Mouse (Mus musculus) kidney, embryonic 14.5 days (tissue): ENCODE data around the gene Abcf2. TPM values are rescaled to one million over a fixed set of nuclear protein-coding genes. Genes with fewer than 3 reads are reported as not detected.

Experiments
- ATAC-seq: fragments of 200-750 bp; cut with Nextera tagmentation; 2 replicates; pipeline ENCODE4 v1.8.0; 2017; ENCODE audit warnings: moderate number of reproducible peaks, mild to moderate bottlenecking, moderate TSS enrichment, moderate library complexity; ENCODE audit not compliant: low FRiP score, low TSS enrichment
- H3K27ac ChIP-seq: fragments of 300-500 bp; sonication (generic); 2 replicates; pipeline ENCODE4 v1.5.1; 2014; ENCODE audit warnings: low read depth, mild to moderate bottlenecking, low read length, moderate library complexity, mixed read lengths
- H3K27me3 ChIP-seq: fragments of 300-500 bp; sonication (generic); 2 replicates; pipeline ENCODE4 v1.6.1; 2014; ENCODE audit warnings: mild to moderate bottlenecking, low read length; ENCODE audit not compliant: control insufficient read depth, insufficient read depth
- H3K36me3 ChIP-seq: fragments of 300-500 bp; sonication (generic); 2 replicates; pipeline ENCODE4 v1.6.1; 2014; ENCODE audit warnings: low read length, mixed read lengths; ENCODE audit not compliant: control insufficient read depth, insufficient read depth
- H3K4me1 ChIP-seq: fragments of 300-500 bp; sonication (generic); 2 replicates; pipeline ENCODE4 v1.6.1; 2014; ENCODE audit warnings: low read length, mixed read lengths; ENCODE audit not compliant: control insufficient read depth, insufficient read depth
- H3K4me2 ChIP-seq: fragments of 300-500 bp; sonication (generic); replicated peaks from 2 replicates; pipeline ENCODE4 v1.6.1; 2014; ENCODE audit warnings: low read depth, mild to moderate bottlenecking, low read length
- H3K4me3 ChIP-seq: fragments of 300-500 bp; sonication (generic); 2 replicates; pipeline ENCODE4 v1.5.1; 2014; ENCODE audit warnings: mild to moderate bottlenecking, low read length
- H3K9ac ChIP-seq: fragments of 300-500 bp; sonication (generic); 2 replicates; pipeline ENCODE4 v1.6.1; 2014; ENCODE audit warnings: low read depth, mild to moderate bottlenecking, low read length, moderate library complexity
- H3K9me3 ChIP-seq: fragments of 300-500 bp; sonication (generic); 2 replicates; pipeline ENCODE4 v1.6.1; 2016; ENCODE audit warnings: low read length; ENCODE audit not compliant: control insufficient read depth
- WGBS: fragments of 180-500 bp; shearing (Covaris S2); extraction: QIAGEN DNeasy Blood & Tissue Kit; methylation state at CpG from one replicate; pipeline ENCODE4 v1.1.7; 2014; 5-methylcytosine and 5-hydroxymethylcytosine counted together
- polyA plus RNA-seq: library from polyadenylated mRNA; unstranded; fragments of >200 nt; fragmentation: Nextera tagmentation; extraction: Ambion mirVana; gene quantifications from 2 replicates; pipeline ENCODE4 v1.2.1, GENCODE M21; 2014

Gene Abcf2
- 102 and 121 TPM in 2 replicates for polyA plus RNA-seq

GRCm38 (mm10) chr5:24577183-24577929 lies at the start of gene Abcf2:
Gene Abcf2, minus strand, starts transcription at chr5:24577467.
- WGBS, result under 1% methylated on average over 48 of the region's 48 CpGs
- Histone ChIP-seq H3K36me3 (peaks cover 31% of the 10 kb centered on the region), H3K4me3 (peak within 1 kb of the TSS; percentile 73), H3K27me3 (no peaks in the 10 kb centered on the region), H3K27ac (peak within 1 kb of the TSS; percentile 81), H3K9me3 (no peaks in the 10 kb centered on the region), H3K9ac (peak within 1 kb of the TSS; percentile 81), H3K4me2 (peak within 1 kb of the TSS; percentile 66), H3K4me1 (peaks cover 12% of the 10 kb centered on the region; the same call in 1 of the 2 replicates)
- ATAC-seq, result peak; percentile 98

DNA sequence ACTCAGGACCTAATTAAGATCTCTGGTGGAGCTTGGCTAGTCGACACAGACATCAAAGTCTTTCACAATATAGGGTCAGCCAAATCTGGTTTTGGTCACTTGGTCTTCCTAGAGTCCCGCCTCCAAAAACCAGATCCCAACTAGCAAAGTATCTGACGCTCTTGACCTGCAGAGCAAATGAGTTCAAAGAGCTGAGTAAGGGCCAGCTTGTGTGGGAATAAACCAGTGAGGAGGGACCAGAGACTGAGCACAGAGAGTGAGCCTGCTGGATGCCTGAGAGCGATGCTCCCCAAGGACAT lies 47.5 kb upstream of the Abcf2 start:
- H3K27me3 ChIP-seq, result no peaks in the 10 kb centered on the region
- peak overlapping the region; percentile 61 for H3K4me2 ChIP-seq
- peaks cover 8% of the 10 kb centered on the region for H3K4me1 ChIP-seq
- no peaks in the 10 kb centered on the region for H3K36me3 ChIP-seq
- no peak overlapping the region for H3K9ac ChIP-seq
- peak; percentile 28; the same call in 1 of the 2 replicates for ATAC-seq
- peak overlapping the region; percentile 41; the same call in 1 of the 2 replicates for H3K4me3 ChIP-seq
- H3K27ac ChIP-seq, result no peak overlapping the region
- 30% methylated on average over 4 of the region's 4 CpGs for WGBS
- H3K9me3 ChIP-seq, result no peaks in the 10 kb centered on the region

DNA sequence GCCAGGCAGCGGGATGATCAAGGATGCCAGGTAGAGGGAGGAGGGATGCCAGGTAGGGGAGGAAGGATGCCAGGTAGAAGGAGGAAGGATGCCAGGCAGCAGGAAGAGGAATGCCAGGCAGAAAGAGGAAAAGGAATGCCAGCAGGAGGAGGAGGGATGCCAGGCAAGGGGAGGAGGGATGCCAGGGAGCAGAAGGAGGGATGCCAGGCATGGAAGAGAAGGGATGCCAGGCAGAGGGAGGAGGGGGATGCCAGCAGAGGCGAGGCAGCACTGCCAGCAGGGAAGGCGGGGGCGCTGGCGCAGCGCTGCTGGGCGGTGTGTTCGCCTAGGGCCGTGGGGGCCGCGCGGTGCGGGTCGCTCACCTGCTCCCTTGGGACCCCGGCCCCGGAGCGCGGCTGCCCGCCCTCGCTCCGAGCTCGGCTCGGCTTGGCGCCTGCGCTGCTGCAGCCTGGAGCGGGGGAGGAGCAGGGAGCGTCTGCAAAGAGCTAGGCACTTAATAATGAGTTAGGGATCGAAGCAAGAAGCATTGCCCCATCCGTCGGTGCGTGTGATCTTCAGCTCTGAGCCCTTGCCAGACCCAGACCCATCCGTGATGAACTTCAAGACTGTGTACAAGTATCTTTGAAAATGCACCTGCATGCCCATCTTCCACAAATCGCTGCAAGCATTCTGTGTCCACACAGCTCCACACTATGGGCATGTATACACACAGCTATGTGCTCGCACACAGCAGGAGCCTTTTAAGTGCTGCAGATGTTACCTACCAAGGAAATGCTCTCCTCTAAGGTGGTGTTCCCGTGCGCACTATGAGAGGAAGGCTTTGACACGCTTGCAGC lies 46.9 kb upstream of the Abcf2 start, which contains the start of gene Smarcd3:
Smarcd3 (minus strand) TSS at position 426 of the 836 bp plus-strand sequence.
- Histone ChIP-seq H3K4me1 (peaks cover 8% of the 10 kb centered on the region), H3K27me3 (no peaks in the 10 kb centered on the region), H3K9ac (peak within 1 kb of the TSS; percentile 46), H3K27ac (no peak within 1 kb of the TSS), H3K4me2 (peak within 1 kb of the TSS; percentile 61), H3K4me3 (peak within 1 kb of the TSS; percentile 41), H3K9me3 (no peaks in the 10 kb centered on the region), H3K36me3 (no peaks in the 10 kb centered on the region)
- 3% methylated on average over 26 of the region's 37 CpGs for WGBS
- ATAC-seq, result peak; percentile 76

DNA sequence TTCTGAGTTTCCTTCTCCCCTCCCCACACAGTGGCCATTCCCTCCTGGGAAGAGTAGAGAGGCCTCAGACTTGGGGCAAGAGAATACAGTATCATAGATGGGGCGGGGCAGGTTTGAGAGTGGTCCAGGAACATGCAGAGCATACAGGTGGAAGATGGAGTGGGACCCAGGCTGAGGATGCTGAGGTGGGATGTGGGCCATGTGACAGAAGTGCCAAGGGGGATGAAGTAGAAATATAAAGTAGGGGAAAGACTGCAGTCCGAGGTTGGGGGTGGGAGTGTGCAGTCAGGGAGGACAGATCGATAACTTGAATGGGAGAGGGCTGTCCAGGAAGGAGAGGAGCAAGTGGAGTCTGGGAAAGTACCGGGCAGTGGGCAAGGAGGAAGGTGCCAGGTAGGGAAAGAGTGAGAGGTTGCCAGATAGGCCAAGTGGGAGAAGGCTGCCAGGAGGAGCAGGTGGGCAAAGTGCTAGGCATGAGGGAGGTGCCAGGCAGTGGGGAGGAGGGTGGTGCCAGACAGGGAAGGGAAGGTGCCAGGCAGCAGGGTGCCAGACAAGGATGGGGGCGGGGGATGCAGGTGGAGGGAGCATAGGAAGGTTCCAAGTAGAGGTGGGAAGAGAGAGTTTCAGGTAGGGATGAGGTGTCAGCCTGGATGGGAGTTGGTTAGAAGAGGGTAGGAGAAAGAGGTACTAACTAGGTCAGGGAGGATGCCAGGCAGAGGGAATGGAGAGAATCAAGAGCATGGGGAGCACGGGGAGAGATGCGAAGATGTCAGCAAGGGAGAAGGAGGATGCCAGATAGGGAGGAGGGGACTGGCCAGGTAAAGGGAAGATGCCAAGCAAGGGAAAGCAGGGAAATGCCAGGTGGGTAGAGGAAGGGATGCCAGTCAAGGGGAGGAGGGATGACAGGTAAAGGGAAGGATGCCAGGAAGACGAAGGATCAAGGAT lies 46.0 kb upstream of the Abcf2 start:
- Histone ChIP-seq H3K27me3 (no peaks in the 10 kb centered on the region), H3K9me3 (no peaks in the 10 kb centered on the region), H3K4me1 (peaks cover 8% of the 10 kb centered on the region), H3K36me3 (no peaks in the 10 kb centered on the region), H3K9ac (no peak overlapping the region), H3K27ac (no peak overlapping the region), H3K4me2 (peak overlapping the region; percentile 61), H3K4me3 (peak overlapping the region; percentile 41)
- 43% methylated on average over 8 of the region's 8 CpGs for WGBS
- no peak for ATAC-seq

DNA sequence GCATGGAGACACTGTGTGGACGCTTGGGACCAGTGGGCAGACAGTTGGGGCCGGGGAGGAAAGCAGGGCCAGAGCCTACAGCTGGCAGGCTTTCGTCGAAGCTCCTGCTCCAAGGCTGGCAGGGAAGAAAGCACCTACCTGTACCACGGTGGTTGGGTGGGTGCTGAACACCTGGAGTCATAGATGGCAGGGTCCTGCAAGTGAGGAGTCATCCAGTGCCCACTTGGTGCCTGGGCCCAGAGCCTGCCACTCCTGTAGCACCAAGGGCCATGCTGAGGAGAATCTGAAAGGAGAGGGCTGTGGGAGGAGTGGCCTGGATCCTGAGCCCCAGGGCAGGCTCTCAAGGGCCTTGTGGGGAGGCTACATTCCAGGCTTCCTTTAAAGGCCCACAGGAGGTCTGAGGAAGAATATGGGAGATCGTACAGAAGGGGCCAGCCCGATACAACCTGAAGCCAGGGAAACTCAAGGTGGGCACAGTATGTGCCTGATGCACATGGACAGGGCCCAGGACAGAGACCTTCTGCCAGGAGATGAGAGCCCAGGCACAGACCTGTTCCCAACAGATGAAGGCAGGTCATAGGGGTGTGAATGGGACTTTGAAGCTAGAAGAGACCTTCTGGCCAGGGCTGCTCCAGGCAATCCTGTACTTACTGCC lies 45.2 kb upstream of the Abcf2 start:
- WGBS, result 74% methylated on average over 7 of the region's 7 CpGs
- no peak for ATAC-seq

GRCm38 (mm10) chr5:24620626-24621025 lies 43.4 kb upstream of the Abcf2 start:
- no peak overlapping the region for H3K27ac ChIP-seq
- ATAC-seq, result no peak

More for the DNA sequence above, 45.2 kb upstream of the Abcf2 start:
- Histone ChIP-seq H3K4me3 (no peak overlapping the region), H3K36me3 (no peaks in the 10 kb centered on the region), H3K9ac (no peak overlapping the region), H3K9me3 (no peaks in the 10 kb centered on the region), H3K27me3 (no peaks in the 10 kb centered on the region), H3K4me1 (peaks cover 8% of the 10 kb centered on the region), H3K4me2 (no peak overlapping the region), H3K27ac (no peak overlapping the region)

DNA sequence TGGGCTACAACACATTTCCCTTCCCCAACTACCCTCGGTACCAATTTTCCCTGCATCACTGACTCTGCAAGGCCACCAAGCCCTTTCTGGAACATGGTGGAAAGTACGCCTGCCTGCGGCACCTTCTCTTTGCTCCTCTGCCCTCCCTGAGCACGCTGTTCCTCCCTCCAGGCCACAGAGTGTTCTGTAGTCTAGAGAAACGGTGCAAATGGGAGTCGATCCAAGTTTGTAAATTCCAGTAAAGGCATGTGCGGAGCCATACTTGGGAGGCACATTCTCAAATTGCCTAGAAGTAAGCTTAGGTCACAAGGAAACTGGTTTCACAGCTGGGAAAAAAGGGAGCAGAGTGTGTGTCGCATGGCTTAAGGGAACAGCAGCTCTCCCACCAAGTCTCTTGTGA lies 42.8 kb upstream of the Abcf2 start:
- no peak overlapping the region for H3K4me2 ChIP-seq
- H3K27me3 ChIP-seq, result no peaks in the 10 kb centered on the region
- no peak overlapping the region for H3K9ac ChIP-seq
- peaks cover 8% of the 10 kb centered on the region for H3K4me1 ChIP-seq
- WGBS, result 64% methylated on average over 8 of the region's 8 CpGs
- H3K27ac ChIP-seq, result no peak overlapping the region
- H3K36me3 ChIP-seq, result no peaks in the 10 kb centered on the region
- H3K9me3 ChIP-seq, result no peaks in the 10 kb centered on the region
- ATAC-seq, result no peak
- H3K4me3 ChIP-seq, result no peak overlapping the region

More at GRCm38 (mm10) chr5:24620626-24621025, 43.4 kb upstream of the Abcf2 start:
- Histone ChIP-seq H3K4me3 (no peak overlapping the region), H3K36me3 (no peaks in the 10 kb centered on the region), H3K9me3 (no peaks in the 10 kb centered on the region), H3K4me2 (no peak overlapping the region), H3K27me3 (no peaks in the 10 kb centered on the region), H3K4me1 (peaks cover 8% of the 10 kb centered on the region), H3K9ac (no peak overlapping the region)
- WGBS, result 65% methylated on average over 8 of the region's 8 CpGs

DNA sequence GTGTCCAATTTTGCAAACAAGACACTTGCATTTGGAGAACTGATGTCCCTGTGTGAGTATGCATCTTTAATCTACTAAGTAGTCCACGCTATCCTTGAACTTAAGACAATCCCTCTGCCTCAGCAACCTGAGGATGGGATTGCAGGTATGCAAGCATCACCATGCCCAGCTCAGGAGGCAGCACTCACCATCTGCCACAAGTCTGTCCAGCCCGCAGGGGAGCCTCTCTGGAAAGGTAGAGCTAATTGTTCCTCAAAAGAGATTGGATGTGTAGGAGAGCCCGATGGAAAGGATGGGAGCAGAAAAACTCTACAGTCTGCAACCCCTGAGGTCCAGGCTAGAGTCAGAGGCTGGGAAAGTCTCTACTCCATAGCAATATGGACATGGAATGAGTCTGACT lies 41.7 kb upstream of the Abcf2 start:
- Histone ChIP-seq H3K27me3 (no peaks in the 10 kb centered on the region), H3K36me3 (no peaks in the 10 kb centered on the region), H3K4me1 (no peaks in the 10 kb centered on the region; the same call in none of the 2 replicates), H3K27ac (no peak overlapping the region), H3K4me3 (no peak overlapping the region), H3K4me2 (no peak overlapping the region), H3K9me3 (no peaks in the 10 kb centered on the region), H3K9ac (no peak overlapping the region)
- WGBS, result 87% methylated on average over 3 of the region's 3 CpGs
- no peak for ATAC-seq
